Mouse (Mus musculus) effector memory CD4-positive, alpha-beta T cell, adult 7 months (primary cell): ENCODE data around the gene Nr2c2ap. TPM values are rescaled to one million over a fixed set of nuclear protein-coding genes. Genes with fewer than 3 reads are reported as not detected.

Experiments used
- polyA plus RNA-seq: library from polyadenylated mRNA; unstranded; fragments of 100-300 nt; shearing (Covaris generic); gene quantifications from one replicate; pipeline ENCODE4 v1.2.1, GENCODE M21; 2017

Gene Nr2c2ap
- polyA plus RNA-seq, result 35.4 TPM

GRCm38 (mm10) chr8:70131166-70131883 is at the start of gene Nr2c2ap:
Gene Nr2c2ap, plus strand, starts transcription at chr8:70131333.

GRCm38 (mm10) chr8:70083285-70083684 is 47.8 kb upstream of the Nr2c2ap start, which contains the start of gene Hapln4:
Gene Hapln4, plus strand, starts transcription at chr8:70083457.

GRCm38 (mm10) chr8:70120667-70121066 is 10.5 kb upstream of the Nr2c2ap start, which contains the start of gene Ncan:
Gene Ncan, minus strand, starts transcription at chr8:70120873.

GRCm38 (mm10) chr8:70139026-70139857 is 8.1 kb downstream of the Nr2c2ap start, which contains the start of the genes Rfxank, Borcs8 and Mef2b:
Gene Rfxank, minus strand, starts transcription at chr8:70139154.
Gene Borcs8, plus strand, starts transcription at chr8:70139499.
Gene Mef2b, plus strand, starts transcription at chr8:70139711.

GRCm38 (mm10) chr8:70172043-70172681 is 41.0 kb downstream of the Nr2c2ap start, which contains the start of gene Tmem161a:
Gene Tmem161a, plus strand, starts transcription at chr8:70172356.

Other genes starting within 250 kb of the Nr2c2ap start
- gene Cilp2, start 243.6 kb upstream of the Nr2c2ap start, polyA plus RNA-seq, result not detected
- gene Tssk6, start 229.1 kb upstream of the Nr2c2ap start, polyA plus RNA-seq, result 1.4 TPM
- gene Ndufa13, start 228.8 kb upstream of the Nr2c2ap start, polyA plus RNA-seq, result 112 TPM
- gene Yjefn3, start 228.6 kb upstream of the Nr2c2ap start, polyA plus RNA-seq, result not detected
- gene Gatad2a, start 134.9 kb upstream of the Nr2c2ap start, polyA plus RNA-seq, result 133 TPM
- 109 TPM for gene Mau2, start 88.6 kb upstream of the Nr2c2ap start, polyA plus RNA-seq
- gene Sugp1, start 88.5 kb upstream of the Nr2c2ap start, polyA plus RNA-seq, result 49.0 TPM
- gene Tm6sf2, start 58.4 kb upstream of the Nr2c2ap start, polyA plus RNA-seq, result not detected
- not detected for gene Hapln4, start 47.9 kb upstream of the Nr2c2ap start, polyA plus RNA-seq
- gene Ncan, start 10.5 kb upstream of the Nr2c2ap start, polyA plus RNA-seq, result not detected
- gene Rfxank, start 7.8 kb downstream of the Nr2c2ap start, polyA plus RNA-seq, result 22.4 TPM
- 41.0 TPM for gene Borcs8, start 8.2 kb downstream of the Nr2c2ap start, polyA plus RNA-seq
- gene Mef2b, start 8.4 kb downstream of the Nr2c2ap start, polyA plus RNA-seq, result 0.49 TPM
- gene Tmem161a, start 41.0 kb downstream of the Nr2c2ap start, polyA plus RNA-seq, result 40.5 TPM
- gene Slc25a42, start 81.0 kb downstream of the Nr2c2ap start, polyA plus RNA-seq, result 5.2 TPM
- gene Sugp2, start 102.9 kb downstream of the Nr2c2ap start, polyA plus RNA-seq, result 27.4 TPM
- 11.4 TPM for gene Armc6, start 103.1 kb downstream of the Nr2c2ap start, polyA plus RNA-seq
- gene Homer3, start 151.5 kb downstream of the Nr2c2ap start, polyA plus RNA-seq, result 0.74 TPM
- gene Ddx49, start 171.2 kb downstream of the Nr2c2ap start, polyA plus RNA-seq, result 44.5 TPM
- 268 TPM for gene Cope, start 171.2 kb downstream of the Nr2c2ap start, polyA plus RNA-seq
- 0.16 TPM for gene Cers1, start 184.4 kb downstream of the Nr2c2ap start, polyA plus RNA-seq
- 0.52 TPM for gene Gdf1, start 198.5 kb downstream of the Nr2c2ap start, polyA plus RNA-seq
- gene Upf1, start 221.9 kb downstream of the Nr2c2ap start, polyA plus RNA-seq, result 68.5 TPM
- 2.8 TPM for gene Comp, start 242.2 kb downstream of the Nr2c2ap start, polyA plus RNA-seq